ENCODE assay signal across 17 mouse cellular contexts in the genomic region with DNA sequence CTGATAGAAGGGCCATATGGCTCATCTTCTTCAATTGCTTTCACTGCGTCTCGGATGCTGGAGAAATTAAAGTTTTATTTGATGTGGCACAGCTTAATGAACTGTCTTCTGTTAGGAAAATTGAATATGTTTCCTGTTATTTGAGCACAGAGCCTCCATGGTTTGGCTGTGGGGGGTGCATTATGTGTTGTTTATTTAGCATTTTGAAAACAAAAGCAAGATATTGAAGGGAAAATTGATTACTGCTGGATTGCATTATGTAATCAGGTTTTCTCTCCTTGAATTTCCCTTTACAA.
A peak's percentile ranks its signal among the peaks of the same experiment; 100 is the strongest.
DNase-seq lines count a peak whose midpoint lies in the region; ATAC-seq and TF ChIP-seq lines count a peak whose summit lies in the region.
"Had no signal": no experiment of that assay in that cellular context is flagged by ENCODE, and none has a peak within 500 bp of the region (broad histone marks: within the 10 kb centered on the region; RNA-seq: fewer than 3 reads in every experiment).

No protein-coding gene starts in this region.

- no peak overlapping the region for H3K9ac ChIP-seq in kidney, postnatal 0 days (ENCODE audit: low read depth, low read length)
- peak overlapping the region; percentile 17; the same call in 1 of the 2 replicates for H3K9ac ChIP-seq in hindbrain, postnatal 0 days (replicated peaks; ENCODE audit: low read length)
- H3K9ac ChIP-seq in stomach, embryonic 16.5 days (ENCODE audit: low read length): 0 out of 2 replicates have a peak overlapping the region, but pooled peaks have one; percentile 43

- ATAC-seq in kidney, postnatal 0 days (replicated peaks; ENCODE audit: low FRiP score, low read depth): no peak
- no peak for ATAC-seq in hindbrain, postnatal 0 days
- no peak for ATAC-seq in stomach, embryonic 16.5 days (ENCODE audit: insufficient read depth, low FRiP score)
- ATAC-seq: forebrain, embryonic 16.5 days had no signal

- no peaks in the 10 kb centered on the region for H3K36me3 ChIP-seq in kidney, postnatal 0 days (ENCODE audit: insufficient read depth, low read length)
- H3K36me3 ChIP-seq in hindbrain, postnatal 0 days (ENCODE audit: insufficient read depth, low read length): no peaks in the 10 kb centered on the region
- no peaks in the 10 kb centered on the region for H3K36me3 ChIP-seq in stomach, embryonic 16.5 days (ENCODE audit: control insufficient read depth, insufficient read depth, low read length)

- TF ChIP-seq CTCF in cerebellum, adult 2 months (IDR thresholded peaks at IDR 0.05; ENCODE audit: borderline replicate concordance, insufficient read depth, low read depth, low read length): no peak
- no peak for TF ChIP-seq CTCF in kidney, postnatal 0 days (IDR thresholded peaks at IDR 0.05; ENCODE audit: low read depth)
- no peak for TF ChIP-seq CTCF in hindbrain, postnatal 0 days (IDR thresholded peaks at IDR 0.05; ENCODE audit: low read depth)
- no peak for TF ChIP-seq CTCF in left cerebral cortex, adult 2 months (IDR thresholded peaks at IDR 0.05)

- intact Hi-C loops in left cerebral cortex, adult 2 months (cut with DNase I): loop anchor here (2.0 kb wide), 1 partner anchor 125 kb away; no protein-coding TSS in a partner anchor

- peak overlapping the region; percentile 47; the same call in 1 of the 2 replicates for H3K27ac ChIP-seq in cerebellum, adult 2 months (ENCODE audit: insufficient read depth, low read length)
- peak overlapping the region; percentile 55 for H3K27ac ChIP-seq in kidney, postnatal 0 days
- peak overlapping the region; percentile 82 for H3K27ac ChIP-seq in hindbrain, postnatal 0 days
- H3K27ac ChIP-seq in stomach, embryonic 16.5 days (ENCODE audit: low read length): peak overlapping the region; percentile 96
- H3K27ac ChIP-seq in left cerebral cortex, adult 2 months: no peak overlapping the region

- no peak for DNase-seq in cerebellum, adult 2 months
- DNase-seq in cerebellum, postnatal 36 days: no peak
- DNase-seq in kidney, postnatal 0 days (ENCODE audit: low spot score): no peak
- no peak for DNase-seq in kidney, postnatal 14 days
- peak; percentile 30 for DNase-seq in hindbrain, postnatal 0 days (ENCODE audit: low spot score)
- no peak for DNase-seq in left cerebral cortex, adult 2 months (ENCODE audit: extremely low spot score in 1 of 2, low spot score in 2 of 2)
- DNase-seq in yolk sac, embryonic 10.5 days (ENCODE audit: low spot score): no peak
- DNase-seq: adrenal gland, adult 8-10 months; heart, adult 18-20 months; heart, postnatal 14 days; kidney, adult 2 months; lung, adult 18-20 months; right cerebral cortex, postnatal 14 days; thymus, adult 2 months had no signal

- H3K4me1 ChIP-seq in cerebellum, adult 2 months (ENCODE audit: control insufficient read depth, insufficient read depth, low read length): peaks cover 6% of the 10 kb centered on the region; the same call in 1 of the 2 replicates
- peaks cover 18% of the 10 kb centered on the region; the same call in 1 of the 2 replicates for H3K4me1 ChIP-seq in kidney, postnatal 0 days (replicated peaks; ENCODE audit: insufficient read depth, low read length)
- H3K4me1 ChIP-seq in hindbrain, postnatal 0 days (ENCODE audit: insufficient read depth, low read length): peaks cover 9% of the 10 kb centered on the region; the same call in 1 of the 2 replicates
- peaks cover 45% of the 10 kb centered on the region for H3K4me1 ChIP-seq in stomach, embryonic 16.5 days (ENCODE audit: control insufficient read depth, insufficient read depth, low read length)

- H3K9me3 ChIP-seq in kidney, postnatal 0 days (replicated peaks; ENCODE audit: low read length): no peaks in the 10 kb centered on the region
- no peaks in the 10 kb centered on the region for H3K9me3 ChIP-seq in hindbrain, postnatal 0 days (ENCODE audit: low read length)
- no peaks in the 10 kb centered on the region for H3K9me3 ChIP-seq in stomach, embryonic 16.5 days (replicated peaks; ENCODE audit: control insufficient read depth, low read length)

- WGBS in cerebellum, adult 2 months: 18% methylated on average over 2 of the region's 2 CpGs
- WGBS in kidney, postnatal 0 days: 48% methylated on average over 2 of the region's 2 CpGs
- 35% methylated on average over 2 of the region's 2 CpGs for WGBS in hindbrain, postnatal 0 days
- 36% methylated on average over 2 of the region's 2 CpGs for WGBS in stomach, embryonic 16.5 days

- no peaks in the 10 kb centered on the region for H3K27me3 ChIP-seq in cerebellum, adult 2 months (ENCODE audit: control insufficient read depth, insufficient read depth, low read length)
- H3K27me3 ChIP-seq in kidney, postnatal 0 days (ENCODE audit: insufficient read depth, low read length): no peaks in the 10 kb centered on the region
- no peaks in the 10 kb centered on the region for H3K27me3 ChIP-seq in hindbrain, postnatal 0 days (ENCODE audit: insufficient read depth, low read length)
- no peaks in the 10 kb centered on the region for H3K27me3 ChIP-seq in stomach, embryonic 16.5 days (ENCODE audit: control insufficient read depth, insufficient read depth, low read length)

- no peak overlapping the region for H3K4me3 ChIP-seq in cerebellum, adult 2 months (replicated peaks; ENCODE audit: insufficient read depth, low read depth, low read length)
- no peak overlapping the region for H3K4me3 ChIP-seq in kidney, postnatal 0 days (replicated peaks; ENCODE audit: low read depth, low read length)
- no peak overlapping the region for H3K4me3 ChIP-seq in hindbrain, postnatal 0 days (ENCODE audit: low read length)
- no peak overlapping the region; the same call in 1 of the 2 replicates for H3K4me3 ChIP-seq in stomach, embryonic 16.5 days (replicated peaks; ENCODE audit: low read length)
- no peak overlapping the region for H3K4me3 ChIP-seq in left cerebral cortex, adult 2 months
- H3K4me3 ChIP-seq: erythroblast, embryonic 14.5 days had no signal

- TF ChIP-seq POLR2A in cerebellum, adult 2 months (IDR thresholded peaks at IDR 0.05; ENCODE audit: borderline replicate concordance, insufficient read depth, low read length): no peak

- H3K4me2 ChIP-seq in kidney, postnatal 0 days (ENCODE audit: low read length): peak overlapping the region; percentile 53; the same call in 1 of the 2 replicates
- H3K4me2 ChIP-seq in hindbrain, postnatal 0 days (ENCODE audit: low read depth, low read length): peak overlapping the region; percentile 64; the same call in 1 of the 2 replicates
- H3K4me2 ChIP-seq in stomach, embryonic 16.5 days (ENCODE audit: low read depth, low read length): peak overlapping the region; percentile 59
